Mouse (Mus musculus): ENCODE measurements at regions not wholly inside any gene's neighbourhood (a gene's known extent, or its start where the extent isn't known, plus 50 kb on each side); places are given as distances from the start of the nearest gene placed in this dataset.

DNA sequence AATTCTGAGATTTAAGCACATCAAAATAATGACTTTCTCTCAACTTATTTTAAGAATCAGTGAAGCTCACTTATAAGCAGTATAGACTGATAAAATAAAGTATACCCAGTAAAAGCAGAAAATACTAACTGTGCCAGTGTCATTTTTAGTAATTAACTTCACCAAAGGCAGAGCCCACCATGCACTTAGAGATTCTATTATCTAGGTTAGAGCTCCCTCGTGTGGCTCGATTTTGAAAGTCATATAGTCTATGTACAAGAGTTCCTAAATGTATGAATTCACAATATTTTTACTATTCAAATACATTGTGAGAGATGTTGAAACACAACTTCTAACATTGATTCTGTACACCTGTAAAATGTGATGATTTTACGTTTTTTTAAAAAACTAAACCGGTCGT is 589.3 kb downstream of the Kcnj3 start:
- H3K4me3 ChIP-seq (ENCODE audit: low read depth, low read length) = no peak overlapping the region
- no peaks in the 10 kb centered on the region for H3K4me1 ChIP-seq (ENCODE audit: control insufficient read depth, insufficient read depth, low read length)
- H3K9me3 ChIP-seq (ENCODE audit: control insufficient read depth, low read length) = no peaks in the 10 kb centered on the region
- ATAC-seq (ENCODE audit: insufficient number of reproducible peaks, low FRiP score, low TSS enrichment, low read depth) = no peak
- 6% methylated on average over 5 of the region's 5 CpGs for WGBS
- H3K4me2 ChIP-seq (ENCODE audit: low read depth, severe bottlenecking) = no peak overlapping the region
- H3K9ac ChIP-seq (ENCODE audit: low read length) = no peak overlapping the region
- H3K27ac ChIP-seq (replicated peaks; ENCODE audit: low read depth, low read length) = no peak overlapping the region
- DNase-seq (ENCODE audit: low spot score) = peak; percentile 66
- no peaks in the 10 kb centered on the region for H3K27me3 ChIP-seq (ENCODE audit: control insufficient read depth, insufficient read depth, low read length)
- H3K36me3 ChIP-seq (ENCODE audit: control insufficient read depth, insufficient read depth, low read length) = no peaks in the 10 kb centered on the region

DNA sequence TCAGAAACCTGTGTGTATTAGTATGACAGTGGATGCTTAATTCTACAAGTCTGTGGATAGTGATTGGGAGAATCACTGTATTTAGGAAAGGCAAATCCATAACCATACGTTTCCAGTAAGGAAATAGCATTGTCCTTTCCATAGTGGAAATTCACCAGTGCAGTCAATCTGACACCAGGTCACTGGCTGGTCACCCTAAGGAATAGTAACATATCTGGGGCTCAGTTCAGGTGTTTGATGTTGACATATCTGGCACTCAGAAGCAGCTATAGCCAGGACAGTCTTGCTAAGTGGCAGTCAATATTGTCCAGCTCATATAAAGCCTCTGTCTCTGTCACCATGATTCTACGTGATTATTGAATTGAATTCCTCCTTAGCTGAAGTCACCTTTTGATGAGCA is 593.2 kb downstream of the Kcnj3 start:
- Histone ChIP-seq H3K27ac (replicated peaks; ENCODE audit: low read depth, low read length) (no peak overlapping the region), H3K9me3 (ENCODE audit: control insufficient read depth, low read length) (no peaks in the 10 kb centered on the region), H3K4me3 (ENCODE audit: low read depth, low read length) (no peak overlapping the region), H3K4me1 (ENCODE audit: control insufficient read depth, insufficient read depth, low read length) (no peaks in the 10 kb centered on the region), H3K9ac (ENCODE audit: low read length) (no peak overlapping the region), H3K36me3 (ENCODE audit: control insufficient read depth, insufficient read depth, low read length) (no peaks in the 10 kb centered on the region), H3K27me3 (ENCODE audit: control insufficient read depth, insufficient read depth, low read length) (no peaks in the 10 kb centered on the region), H3K4me2 (ENCODE audit: low read depth, severe bottlenecking) (no peak overlapping the region)
- 85% methylated on average over 2 of the region's 2 CpGs for WGBS
- ATAC-seq (ENCODE audit: insufficient number of reproducible peaks, low FRiP score, low TSS enrichment, low read depth) (no peak), DNase-seq (ENCODE audit: low spot score) (no peak)
